Mouse (Mus musculus) spleen, adult 10 weeks (tissue): ENCODE results near the gene Imp4. TPM values are rescaled to one million over a fixed set of nuclear protein-coding genes. Genes with fewer than 3 reads are reported as not detected.

Experiments
- polyA plus RNA-seq: library from polyadenylated mRNA; stranded (reverse); fragments of 350-450 nt; fragmentation: Illumina TruSeq; extraction: RNeasy Lipid Tissue Mini Kit (QIAGEN cat#74804); gene quantifications from one replicate; pipeline ENCODE4 v1.2.3, GENCODE M21; 2015; ENCODE audit warnings: low replicate concordance; ENCODE audit not compliant: insufficient read depth

Gene Imp4
- 29.9 TPM for polyA plus RNA-seq

DNA sequence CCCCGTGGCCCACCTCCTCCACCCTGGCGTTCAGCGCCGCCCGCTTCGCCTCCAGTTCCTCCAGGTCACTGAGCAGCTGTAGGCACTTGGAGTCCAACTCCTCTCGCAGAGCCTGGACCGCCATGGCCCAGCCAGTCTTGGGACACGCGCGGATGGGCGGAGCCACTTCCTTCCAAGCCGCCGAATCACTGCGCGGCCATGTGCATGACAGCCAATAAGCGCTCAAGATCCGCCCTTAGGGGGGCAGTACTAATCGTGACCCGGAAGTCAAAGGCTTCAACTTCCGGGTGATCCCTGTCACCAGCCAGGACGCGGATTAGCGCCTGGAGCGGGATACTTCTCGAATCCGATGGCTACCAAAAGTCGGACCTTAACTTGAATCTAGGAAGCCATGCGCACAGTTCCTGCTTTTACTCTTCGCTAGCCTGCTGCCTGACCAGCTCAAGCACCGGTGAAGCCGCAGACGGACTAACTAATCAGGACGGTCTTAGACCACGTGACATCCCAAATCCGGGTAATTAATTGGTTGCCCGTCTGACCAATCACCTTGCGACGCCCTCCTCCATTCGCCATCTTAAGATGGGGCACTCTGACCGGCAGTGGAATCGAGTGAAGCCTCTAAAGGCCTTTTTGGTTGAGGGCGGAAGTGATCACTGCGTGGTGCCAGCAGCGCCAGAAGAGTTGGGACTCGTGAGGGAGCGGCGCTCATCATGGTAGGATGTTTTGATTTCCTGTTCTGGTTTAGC is at the start of gene Imp4, which contains the start of gene Ccdc115:
Imp4 (plus strand) TSS at position 637 of the 746 bp plus-strand sequence.
Ccdc115 (minus strand) TSS at position 458 of the 746 bp plus-strand sequence.

DNA sequence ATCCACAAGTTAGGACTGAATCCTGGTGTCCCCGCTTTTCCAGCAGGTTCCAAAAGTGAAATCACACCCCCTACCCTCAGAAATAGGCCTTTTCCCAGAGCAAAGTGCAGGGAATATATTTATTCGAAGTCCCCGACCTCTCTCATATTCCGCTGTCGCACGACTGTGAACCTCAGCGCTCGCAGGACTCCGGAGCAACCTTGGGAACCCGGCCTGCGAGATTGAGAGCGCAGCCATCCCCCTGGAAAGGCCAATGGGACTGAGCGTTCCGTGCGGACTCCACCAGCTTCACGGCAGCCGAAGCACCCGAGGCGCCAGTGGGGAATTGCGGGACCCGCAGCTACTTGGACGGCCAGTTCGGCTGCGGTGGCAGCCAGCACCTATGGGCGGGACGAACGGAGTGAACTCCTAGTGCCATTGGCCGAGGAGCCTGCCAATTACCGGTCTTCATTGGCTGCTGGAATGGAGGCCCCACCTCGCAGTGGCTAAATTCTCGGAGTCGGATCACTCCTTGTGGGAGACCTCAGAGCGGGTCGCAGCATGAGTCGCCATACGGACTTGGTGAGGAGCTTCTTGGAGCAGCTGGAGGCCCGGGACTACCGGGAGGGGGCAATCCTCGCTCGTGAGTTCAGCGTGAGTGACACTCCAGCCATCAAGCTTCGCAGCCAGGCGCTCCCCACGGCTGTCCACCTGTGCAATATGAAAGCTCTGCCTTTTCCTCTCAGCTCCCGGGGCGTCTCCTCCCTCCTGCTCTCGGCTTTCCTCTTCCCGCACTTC is 19.8 kb downstream of the Imp4 start, which contains the start of gene Ptpn18:
Ptpn18 (plus strand) TSS at position 479 of the 777 bp plus-strand sequence.

Other genes starting within 250 kb of the Imp4 start
- gene Ccdc115, start 179 bp upstream of the Imp4 start, polyA plus RNA-seq = 31.5 TPM
- 32.7 TPM for gene Ptpn18, start 19.9 kb downstream of the Imp4 start, polyA plus RNA-seq
- gene Prss39, start 58.6 kb downstream of the Imp4 start, polyA plus RNA-seq = 0.19 TPM
- gene Cfc1, start 95.8 kb downstream of the Imp4 start, polyA plus RNA-seq = not detected
- gene Prss40, start 121.1 kb downstream of the Imp4 start, polyA plus RNA-seq = not detected
- not detected for gene Amer3, start 139.8 kb downstream of the Imp4 start, polyA plus RNA-seq